Mouse (Mus musculus): ENCODE data around the gene Zmym3. TPM values are rescaled to one million over a fixed set of nuclear protein-coding genes. Genes with fewer than 3 reads are reported as not detected.

Gene Zmym3
- polyA plus RNA-seq, 1 experiment from 2014 or later, result 9.8 TPM

- Histone ChIP-seq H3K27ac (ENCODE audit: low read depth, low read length) (no peak overlapping the region), H3K4me3 (ENCODE audit: low read depth, low read length) (no peak overlapping the region), H3K36me3 (ENCODE audit: control insufficient read depth, insufficient read depth) (no peaks in the 10 kb centered on the region), H3K4me1 (replicated peaks; ENCODE audit: control insufficient read depth, insufficient read depth, low read length) (no peaks in the 10 kb centered on the region), H3K27me3 (replicated peaks; ENCODE audit: control insufficient read depth, insufficient read depth, low read length) (no peaks in the 10 kb centered on the region), H3K9me3 (ENCODE audit: control insufficient read depth) (no peaks in the 10 kb centered on the region), H3K9ac (ENCODE audit: low read depth, low read length) (no peak overlapping the region), H3K4me2 (replicated peaks; ENCODE audit: low read depth) (no peak overlapping the region)
- ATAC-seq, result no peak
- WGBS, result 66% methylated on average over 2 of the region's 2 CpGs
- no peak for TF ChIP-seq CTCF (IDR thresholded peaks at IDR 0.05; ENCODE audit: low read depth)
Observed at GRCm38 (mm10) chrX:101394341-101394740, 26.3 kb downstream of the Zmym3 start.

GRCm38 (mm10) chrX:101388866-101389537, 31.6 kb downstream of the Zmym3 start:
- TF ChIP-seq CTCF (IDR thresholded peaks at IDR 0.05; ENCODE audit: low read depth), result no peak
- no peaks in the 10 kb centered on the region for H3K9me3 ChIP-seq (ENCODE audit: control insufficient read depth)
- no peak overlapping the region for H3K4me2 ChIP-seq (replicated peaks; ENCODE audit: low read depth)
- no peak for ATAC-seq
- H3K27me3 ChIP-seq (replicated peaks; ENCODE audit: control insufficient read depth, insufficient read depth, low read length), result 0 out of 2 replicates have a peak, but pooled peaks cover 1% of the 10 kb centered on the region
- H3K36me3 ChIP-seq (ENCODE audit: control insufficient read depth, insufficient read depth), result no peaks in the 10 kb centered on the region
- H3K27ac ChIP-seq (ENCODE audit: low read depth, low read length), result no peak overlapping the region
- no peak overlapping the region for H3K9ac ChIP-seq (ENCODE audit: low read depth, low read length)
- H3K4me3 ChIP-seq (ENCODE audit: low read depth, low read length), result no peak overlapping the region
- 72% methylated on average over 5 of the region's 5 CpGs for WGBS
- H3K4me1 ChIP-seq (replicated peaks; ENCODE audit: control insufficient read depth, insufficient read depth, low read length), result no peaks in the 10 kb centered on the region

- Histone ChIP-seq H3K4me2 (replicated peaks; ENCODE audit: low read depth) (no peak overlapping the region), H3K27me3 (replicated peaks; ENCODE audit: control insufficient read depth, insufficient read depth, low read length) (0 out of 2 replicates have a peak, but pooled peaks cover 3% of the 10 kb centered on the region), H3K27ac (ENCODE audit: low read depth, low read length) (no peak overlapping the region), H3K36me3 (ENCODE audit: control insufficient read depth, insufficient read depth) (no peaks in the 10 kb centered on the region), H3K9me3 (ENCODE audit: control insufficient read depth) (no peaks in the 10 kb centered on the region), H3K4me1 (replicated peaks; ENCODE audit: control insufficient read depth, insufficient read depth, low read length) (no peaks in the 10 kb centered on the region), H3K4me3 (ENCODE audit: low read depth, low read length) (no peak overlapping the region), H3K9ac (ENCODE audit: low read depth, low read length) (no peak overlapping the region)
- 53% methylated on average over 4 of the region's 4 CpGs for WGBS
- no peak for ATAC-seq
- no peak for TF ChIP-seq CTCF (IDR thresholded peaks at IDR 0.05; ENCODE audit: low read depth)
Observed at GRCm38 (mm10) chrX:101386222-101386621, 34.4 kb downstream of the Zmym3 start.

- no peak for TF ChIP-seq CTCF (IDR thresholded peaks at IDR 0.05; ENCODE audit: low read depth)
- H3K9me3 ChIP-seq (ENCODE audit: control insufficient read depth), result no peaks in the 10 kb centered on the region
- H3K9ac ChIP-seq (ENCODE audit: low read depth, low read length), result no peak overlapping the region
- no peak for ATAC-seq
- no peak overlapping the region for H3K4me2 ChIP-seq (replicated peaks; ENCODE audit: low read depth)
- no peak overlapping the region for H3K27ac ChIP-seq (ENCODE audit: low read depth, low read length)
- 0 out of 2 replicates have a peak, but pooled peaks cover 3% of the 10 kb centered on the region for H3K27me3 ChIP-seq (replicated peaks; ENCODE audit: control insufficient read depth, insufficient read depth, low read length)
- no peaks in the 10 kb centered on the region for H3K36me3 ChIP-seq (ENCODE audit: control insufficient read depth, insufficient read depth)
- H3K4me1 ChIP-seq (replicated peaks; ENCODE audit: control insufficient read depth, insufficient read depth, low read length), result no peaks in the 10 kb centered on the region
- no peak overlapping the region for H3K4me3 ChIP-seq (ENCODE audit: low read depth, low read length)
- 47% methylated on average over 32 of the region's 32 CpGs for WGBS
Observed at GRCm38 (mm10) chrX:101384439-101385137, 36.1 kb downstream of the Zmym3 start.

GRCm38 (mm10) chrX:101383455-101383854, 37.2 kb downstream of the Zmym3 start:
- 39% methylated on average over 18 of the region's 18 CpGs for WGBS
- Histone ChIP-seq H3K9me3 (ENCODE audit: control insufficient read depth) (no peaks in the 10 kb centered on the region), H3K4me1 (replicated peaks; ENCODE audit: control insufficient read depth, insufficient read depth, low read length) (no peaks in the 10 kb centered on the region), H3K4me3 (ENCODE audit: low read depth, low read length) (no peak overlapping the region), H3K36me3 (ENCODE audit: control insufficient read depth, insufficient read depth) (no peaks in the 10 kb centered on the region), H3K9ac (ENCODE audit: low read depth, low read length) (no peak overlapping the region), H3K4me2 (replicated peaks; ENCODE audit: low read depth) (no peak overlapping the region), H3K27ac (ENCODE audit: low read depth, low read length) (no peak overlapping the region), H3K27me3 (replicated peaks; ENCODE audit: control insufficient read depth, insufficient read depth, low read length) (0 out of 2 replicates have a peak, but pooled peaks cover 3% of the 10 kb centered on the region)
- no peak for TF ChIP-seq CTCF (IDR thresholded peaks at IDR 0.05; ENCODE audit: low read depth)
- no peak for ATAC-seq

- ATAC-seq, result peak; percentile 19; the same call in 1 of the 2 replicates
- Histone ChIP-seq H3K9ac (ENCODE audit: low read depth, low read length) (no peak overlapping the region), H3K9me3 (ENCODE audit: control insufficient read depth) (no peaks in the 10 kb centered on the region), H3K4me2 (replicated peaks; ENCODE audit: low read depth) (no peak overlapping the region), H3K4me1 (replicated peaks; ENCODE audit: control insufficient read depth, insufficient read depth, low read length) (no peaks in the 10 kb centered on the region), H3K36me3 (ENCODE audit: control insufficient read depth, insufficient read depth) (no peaks in the 10 kb centered on the region), H3K27ac (ENCODE audit: low read depth, low read length) (no peak overlapping the region), H3K4me3 (ENCODE audit: low read depth, low read length) (no peak overlapping the region), H3K27me3 (replicated peaks; ENCODE audit: control insufficient read depth, insufficient read depth, low read length) (0 out of 2 replicates have a peak, but pooled peaks cover 3% of the 10 kb centered on the region)
- no peak for TF ChIP-seq CTCF (IDR thresholded peaks at IDR 0.05; ENCODE audit: low read depth)
- WGBS, result 53% methylated on average over 1 of the region's 1 CpGs
Observed at GRCm38 (mm10) chrX:101379744-101380143, 40.9 kb downstream of the Zmym3 start.

Measured in intestine, postnatal 0 days (tissue).